Mouse (Mus musculus) neural tube, embryonic 11.5 days (tissue): ENCODE results near the gene Mep1a. TPM values are rescaled to one million over a fixed set of nuclear protein-coding genes. Genes with fewer than 3 reads are reported as not detected.

Experiments
- polyA plus RNA-seq: library from polyadenylated mRNA; unstranded; fragments of >200 nt; fragmentation: Nextera tagmentation; extraction: Ambion mirVana; gene quantifications from 2 replicates; pipeline ENCODE4 v1.2.1, GENCODE M21; 2014

Mep1a gene
- polyA plus RNA-seq, 1 experiment from 2014 or later, result not detected

Other genes with a start within 250 kb of the Mep1a start
- gene Adgrf1, start 232.5 kb downstream of the Mep1a start, polyA plus RNA-seq, result not detected in 2 replicates
- 8.8 and 11.5 TPM in 2 replicates for gene Adgrf5, start 142.4 kb downstream of the Mep1a start, polyA plus RNA-seq
- 0.19 and 0.24 TPM in 2 replicates for gene Ankrd66, start 40.8 kb upstream of the Mep1a start, polyA plus RNA-seq
- 6.6 and 7.9 TPM in 2 replicates for gene Pla2g7, start 65.3 kb upstream of the Mep1a start, polyA plus RNA-seq
- 0.04 and 0.21 TPM in 2 replicates for gene Tdrd6, start 127.5 kb upstream of the Mep1a start, polyA plus RNA-seq
- 29.5 and 31.0 TPM in 2 replicates for gene Slc25a27, start 164.4 kb upstream of the Mep1a start, polyA plus RNA-seq
- gene Cyp39a1, start 164.6 kb upstream of the Mep1a start, polyA plus RNA-seq, result 24.8 and 25.2 TPM in 2 replicates